Mouse (Mus musculus) frontal cortex, adult 2 months (tissue): ENCODE measurements around the gene Kcnk4. TPM values are rescaled to one million over a fixed set of nuclear protein-coding genes. Genes with fewer than 3 reads are reported as not detected.

Experiments
- DNase-seq, 2 experiments: peaks; one replicate each; pipeline ENCODE4 v3.0.0; 2022; ENCODE audit warnings: low spot score in 1 of 2; ENCODE audit errors: extremely low spot score in 1 of 2
- polyA plus RNA-seq: library from polyadenylated mRNA; depleted of rRNA; stranded (reverse); fragments of >200 nt; gene quantifications from 2 replicates; pipeline ENCODE4 v1.2.3, GENCODE M21; 2012

The Kcnk4 gene
- polyA plus RNA-seq, 1 experiment: 22.3 TPM

- no peak for DNase-seq
Observed at GRCm38 (mm10) chr19:6969291-6969664, 35.0 kb upstream of the Kcnk4 start.

- DNase-seq: no peak
Observed at GRCm38 (mm10) chr19:6968491-6969271, 34.4 kb upstream of the Kcnk4 start.

- DNase-seq: no peak
Observed at GRCm38 (mm10) chr19:6956461-6956860, 22.1 kb upstream of the Kcnk4 start.

- DNase-seq: no peak
Observed at GRCm38 (mm10) chr19:6955424-6955823, 21.1 kb upstream of the Kcnk4 start.

- no peak for DNase-seq
Observed at GRCm38 (mm10) chr19:6954046-6954445, 19.7 kb upstream of the Kcnk4 start.

- no peak for DNase-seq
Observed at GRCm38 (mm10) chr19:6952712-6953037, 18.4 kb upstream of the Kcnk4 start.

- peak in 1 of 2 experiments; percentile 70 for DNase-seq
Observed at GRCm38 (mm10) chr19:6951994-6952711, 17.8 kb upstream of the Kcnk4 start.

- peak; percentile 93 to 97 for DNase-seq
Observed at GRCm38 (mm10) chr19:6951381-6951968, 17.2 kb upstream of the Kcnk4 start.

GRCm38 (mm10) chr19:6950613-6951153, 16.4 kb upstream of the Kcnk4 start:
- peak in 1 of 2 experiments; percentile 74 for DNase-seq

- DNase-seq: no peak
Observed at GRCm38 (mm10) chr19:6949951-6950350, 15.6 kb upstream of the Kcnk4 start.

GRCm38 (mm10) chr19:6949532-6949931, 15.2 kb upstream of the Kcnk4 start:
- DNase-seq: no peak

GRCm38 (mm10) chr19:6948186-6948585, 13.9 kb upstream of the Kcnk4 start:
- no peak for DNase-seq

- no peak for DNase-seq
Observed at GRCm38 (mm10) chr19:6947742-6948141, 13.4 kb upstream of the Kcnk4 start.

- DNase-seq: no peak
Observed at GRCm38 (mm10) chr19:6943709-6944108, 9.4 kb upstream of the Kcnk4 start.

- no peak for DNase-seq
Observed at GRCm38 (mm10) chr19:6942764-6943163, 8.4 kb upstream of the Kcnk4 start.

GRCm38 (mm10) chr19:6942249-6942691, 8.0 kb upstream of the Kcnk4 start, which contains the start of gene Gpr137:
Gene Gpr137, minus strand, starts transcription at chr19:6942480.
- peak; percentile 93 to 95 for DNase-seq

GRCm38 (mm10) chr19:6941372-6942248, 7.3 kb upstream of the Kcnk4 start, which contains the start of gene Bad:
Gene Bad, plus strand, starts transcription at chr19:6941861.
- DNase-seq: peak; percentile 77 to 94

GRCm38 (mm10) chr19:6940396-6941351, 6.4 kb upstream of the Kcnk4 start:
- no peak for DNase-seq
